Mouse (Mus musculus): Measurements from ENCODE around the gene Gm5767. TPM values are rescaled to one million over a fixed set of nuclear protein-coding genes. Genes with fewer than 3 reads are reported as not detected.

Gene Gm5767
- polyA plus RNA-seq, 1 experiment from 2014 or later: not detected

DNA sequence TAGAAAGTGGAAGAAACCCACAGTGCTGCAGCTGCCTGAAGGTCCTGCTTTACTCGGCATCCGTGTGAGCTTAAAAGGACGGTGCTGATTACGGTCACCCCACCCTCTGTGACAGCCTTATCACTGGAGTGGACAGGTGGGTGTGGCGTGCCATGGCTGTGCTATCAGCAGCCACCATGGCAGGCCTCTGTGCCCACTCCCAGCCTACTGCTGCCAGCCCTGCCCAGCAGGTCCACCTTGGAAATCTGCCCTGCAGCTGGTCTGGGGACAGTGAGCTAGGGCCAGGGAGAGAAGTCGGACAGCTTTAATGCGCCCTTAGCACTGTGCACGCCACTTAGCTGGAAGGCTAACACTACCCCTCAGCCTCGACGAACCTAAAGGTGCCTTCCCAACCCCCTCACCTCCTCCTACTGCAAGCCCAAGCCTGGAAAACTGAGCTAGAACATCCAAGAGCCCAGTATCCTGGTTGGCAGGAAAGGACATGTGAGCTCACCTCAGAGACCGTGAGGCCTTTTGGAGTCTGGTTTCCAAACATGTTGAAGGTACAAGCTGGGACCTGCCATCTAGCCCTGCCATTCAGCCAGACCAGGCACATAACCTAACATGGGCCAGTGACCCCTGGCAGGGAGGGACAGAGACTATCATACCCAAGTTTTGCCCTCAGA, 6.4 kb downstream of the Gm5767 start:
- no peaks in the 10 kb centered on the region for H3K27me3 ChIP-seq (replicated peaks; ENCODE audit: control insufficient read depth, insufficient read depth, low read length)
- WGBS: 88% methylated on average over 11 of the region's 11 CpGs
- H3K36me3 ChIP-seq (ENCODE audit: control insufficient read depth, insufficient read depth, low read length): peaks cover 24% of the 10 kb centered on the region
- peaks cover 6% of the 10 kb centered on the region; the same call in 1 of the 2 replicates for H3K4me1 ChIP-seq (ENCODE audit: control insufficient read depth, insufficient read depth, low read depth, low read length)
- H3K27ac ChIP-seq (ENCODE audit: low read depth, low read length): no peak overlapping the region
- no peak overlapping the region for H3K9ac ChIP-seq (ENCODE audit: low read depth, low read length)
- H3K4me3 ChIP-seq (ENCODE audit: low read length): no peak overlapping the region
- ATAC-seq: peak; percentile 24; the same call in 1 of the 2 replicates
- H3K4me2 ChIP-seq (ENCODE audit: low read length): no peak overlapping the region
- H3K9me3 ChIP-seq (ENCODE audit: control insufficient read depth, low read length): no peaks in the 10 kb centered on the region

DNA sequence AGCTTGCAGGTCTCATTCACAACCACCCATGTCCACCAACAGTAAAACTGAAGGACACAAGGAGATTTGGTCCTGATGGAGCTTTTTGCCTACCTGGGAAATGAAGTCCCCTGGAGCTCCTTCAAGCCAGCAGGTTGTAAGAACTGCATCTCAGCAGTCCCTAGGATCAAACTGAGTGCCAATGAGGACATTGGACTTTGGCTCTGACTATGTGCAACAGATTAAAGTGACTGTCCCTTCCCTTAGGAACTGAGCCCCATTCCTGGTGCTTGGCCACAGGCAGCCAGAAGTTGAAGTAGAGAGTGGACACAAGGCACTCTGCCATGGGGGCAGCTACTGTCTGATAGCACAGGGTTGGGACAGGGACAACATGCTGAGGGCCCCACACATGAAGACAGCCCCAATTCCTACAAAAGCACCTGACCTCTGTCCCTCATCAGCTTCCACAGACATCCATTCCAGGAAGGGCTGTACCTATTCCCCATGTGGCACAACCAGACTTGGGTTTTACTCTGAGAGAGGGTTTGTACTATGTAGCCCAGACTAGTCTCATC, 7.1 kb downstream of the Gm5767 start:
- no peaks in the 10 kb centered on the region for H3K27me3 ChIP-seq (replicated peaks; ENCODE audit: control insufficient read depth, insufficient read depth, low read length)
- no peak overlapping the region for H3K9ac ChIP-seq (ENCODE audit: low read depth, low read length)
- no peak overlapping the region for H3K4me2 ChIP-seq (ENCODE audit: low read length)
- H3K9me3 ChIP-seq (ENCODE audit: control insufficient read depth, low read length): no peaks in the 10 kb centered on the region
- peaks cover 28% of the 10 kb centered on the region for H3K36me3 ChIP-seq (ENCODE audit: control insufficient read depth, insufficient read depth, low read length)
- H3K4me3 ChIP-seq (ENCODE audit: low read length): no peak overlapping the region
- H3K27ac ChIP-seq (ENCODE audit: low read depth, low read length): no peak overlapping the region
- peaks cover 6% of the 10 kb centered on the region; the same call in 1 of the 2 replicates for H3K4me1 ChIP-seq (ENCODE audit: control insufficient read depth, insufficient read depth, low read depth, low read length)
- no peak for ATAC-seq

DNA sequence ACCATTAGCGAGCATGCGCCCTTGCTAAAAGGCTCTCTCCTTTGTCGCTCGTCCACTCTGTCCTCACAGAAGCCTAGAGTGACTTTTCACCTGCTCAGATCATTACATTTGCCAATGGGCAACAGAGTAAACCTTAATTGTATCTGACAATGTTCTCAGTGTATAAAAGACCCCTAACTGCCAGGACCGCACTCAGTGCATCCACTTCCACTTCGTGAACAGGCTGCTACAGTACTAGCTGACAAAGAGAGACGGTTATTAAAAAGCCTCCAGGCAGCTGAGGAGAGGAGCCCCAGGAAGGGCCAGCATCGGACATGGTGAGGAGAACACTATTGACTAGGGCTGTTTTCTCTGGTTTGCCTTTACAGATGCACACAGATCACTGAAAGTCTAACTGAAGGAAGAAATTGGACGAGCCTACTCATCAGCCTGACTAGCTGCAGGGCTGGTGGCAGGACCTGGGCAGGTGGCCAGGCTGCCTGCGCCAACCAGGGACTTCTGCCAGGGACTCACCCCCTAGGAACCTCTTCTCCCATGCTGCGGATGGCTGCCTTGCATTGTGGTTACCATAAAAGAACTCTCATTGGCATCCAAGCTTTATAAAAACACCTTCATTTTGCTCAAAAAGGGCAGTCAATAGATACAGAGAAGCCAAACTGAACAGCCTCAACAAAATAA, 9.5 kb downstream of the Gm5767 start:
- Histone ChIP-seq H3K9me3 (ENCODE audit: control insufficient read depth, low read length) (no peaks in the 10 kb centered on the region), H3K27me3 (replicated peaks; ENCODE audit: control insufficient read depth, insufficient read depth, low read length) (no peaks in the 10 kb centered on the region), H3K9ac (ENCODE audit: low read depth, low read length) (no peak overlapping the region), H3K4me2 (ENCODE audit: low read length) (no peak overlapping the region), H3K4me1 (ENCODE audit: control insufficient read depth, insufficient read depth, low read depth, low read length) (peaks cover 6% of the 10 kb centered on the region; the same call in 1 of the 2 replicates), H3K36me3 (ENCODE audit: control insufficient read depth, insufficient read depth, low read length) (peaks cover 42% of the 10 kb centered on the region), H3K27ac (ENCODE audit: low read depth, low read length) (peak overlapping the region; percentile 63; the same call in 1 of the 2 replicates), H3K4me3 (ENCODE audit: low read length) (no peak overlapping the region)
- peak; percentile 84 for ATAC-seq
- 63% methylated on average over 11 of the region's 11 CpGs for WGBS

DNA sequence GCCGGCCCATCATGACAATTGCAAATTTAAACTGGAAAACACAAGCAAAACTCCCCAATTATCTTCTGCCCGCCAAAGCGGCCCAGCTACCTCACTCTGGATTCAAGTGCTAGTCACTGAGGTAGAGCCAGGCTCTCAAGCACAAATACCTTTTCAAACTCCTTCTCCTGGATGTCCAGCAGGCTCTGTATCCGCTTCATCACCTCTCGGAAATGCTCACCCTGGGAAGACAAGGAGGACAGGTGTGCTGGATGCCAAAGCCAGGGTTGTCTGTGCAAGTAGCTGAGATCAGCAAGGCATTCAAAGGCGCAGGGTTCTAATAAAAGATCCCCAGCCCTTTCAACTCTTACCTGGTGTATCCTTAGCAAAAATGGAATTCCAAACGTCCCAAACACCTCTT, 10.6 kb downstream of the Gm5767 start:
- no peaks in the 10 kb centered on the region for H3K27me3 ChIP-seq (replicated peaks; ENCODE audit: control insufficient read depth, insufficient read depth, low read length)
- no peak for ATAC-seq
- 95% methylated on average over 7 of the region's 7 CpGs for WGBS
- H3K4me1 ChIP-seq (ENCODE audit: control insufficient read depth, insufficient read depth, low read depth, low read length): peaks cover 6% of the 10 kb centered on the region; the same call in 1 of the 2 replicates
- no peak overlapping the region for H3K4me2 ChIP-seq (ENCODE audit: low read length)
- H3K4me3 ChIP-seq (ENCODE audit: low read length): no peak overlapping the region
- H3K9me3 ChIP-seq (ENCODE audit: control insufficient read depth, low read length): no peaks in the 10 kb centered on the region
- H3K9ac ChIP-seq (ENCODE audit: low read depth, low read length): no peak overlapping the region
- H3K36me3 ChIP-seq (ENCODE audit: control insufficient read depth, insufficient read depth, low read length): peaks cover 45% of the 10 kb centered on the region
- no peak overlapping the region for H3K27ac ChIP-seq (ENCODE audit: low read depth, low read length)

DNA sequence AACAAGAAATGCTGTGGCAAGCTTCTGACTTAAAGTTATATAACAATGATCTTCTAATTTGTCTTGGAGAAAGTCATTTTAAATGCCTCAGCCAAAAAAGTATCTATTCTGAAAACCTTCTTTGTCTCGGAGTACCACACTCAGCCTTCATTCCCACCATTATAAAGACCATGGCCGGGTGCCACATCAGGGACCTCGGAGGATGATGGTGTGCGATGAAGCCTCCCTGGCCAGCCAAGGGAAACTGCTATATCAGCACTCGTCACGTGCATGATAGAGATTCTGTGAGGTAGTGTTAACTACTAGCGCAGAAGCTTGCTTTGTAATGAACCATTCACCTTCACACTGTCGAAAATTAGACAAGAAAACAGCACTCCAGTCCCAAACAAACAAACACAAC, 19.0 kb downstream of the Gm5767 start:
- H3K4me3 ChIP-seq (ENCODE audit: low read length): no peak overlapping the region
- no peak for ATAC-seq
- H3K27ac ChIP-seq (ENCODE audit: low read depth, low read length): no peak overlapping the region
- H3K27me3 ChIP-seq (replicated peaks; ENCODE audit: control insufficient read depth, insufficient read depth, low read length): no peaks in the 10 kb centered on the region
- no peak overlapping the region for H3K9ac ChIP-seq (ENCODE audit: low read depth, low read length)
- WGBS: 85% methylated on average over 8 of the region's 8 CpGs
- H3K4me2 ChIP-seq (ENCODE audit: low read length): no peak overlapping the region
- no peaks in the 10 kb centered on the region for H3K9me3 ChIP-seq (ENCODE audit: control insufficient read depth, low read length)
- no peaks in the 10 kb centered on the region for H3K4me1 ChIP-seq (ENCODE audit: control insufficient read depth, insufficient read depth, low read depth, low read length)
- H3K36me3 ChIP-seq (ENCODE audit: control insufficient read depth, insufficient read depth, low read length): peaks cover 62% of the 10 kb centered on the region

DNA sequence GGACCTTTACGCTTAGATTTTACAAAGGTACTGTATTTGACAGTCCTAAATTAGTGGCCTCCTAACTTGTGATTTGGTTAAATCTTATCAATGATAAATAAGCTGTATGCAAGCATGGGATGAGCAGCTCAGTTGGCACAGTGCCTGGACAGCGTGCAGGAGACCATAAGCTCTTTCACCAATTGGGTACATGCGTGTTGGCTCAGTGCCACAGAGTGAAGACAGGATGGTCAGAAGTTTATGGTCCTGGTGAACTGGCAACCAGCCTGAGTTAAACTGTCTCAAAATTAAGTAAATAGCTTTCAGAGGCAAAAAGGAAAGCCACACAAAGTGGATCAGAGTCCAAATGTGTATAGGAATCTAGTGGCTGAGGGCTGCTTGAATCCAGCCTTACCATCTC, 20.0 kb downstream of the Gm5767 start:
- ATAC-seq: no peak
- no peak overlapping the region for H3K9ac ChIP-seq (ENCODE audit: low read depth, low read length)
- no peak overlapping the region for H3K4me2 ChIP-seq (ENCODE audit: low read length)
- H3K36me3 ChIP-seq (ENCODE audit: control insufficient read depth, insufficient read depth, low read length): peaks cover 59% of the 10 kb centered on the region
- H3K4me3 ChIP-seq (ENCODE audit: low read length): no peak overlapping the region
- WGBS: 77% methylated on average over 3 of the region's 3 CpGs
- no peaks in the 10 kb centered on the region for H3K4me1 ChIP-seq (ENCODE audit: control insufficient read depth, insufficient read depth, low read depth, low read length)
- H3K27ac ChIP-seq (ENCODE audit: low read depth, low read length): no peak overlapping the region
- H3K27me3 ChIP-seq (replicated peaks; ENCODE audit: control insufficient read depth, insufficient read depth, low read length): no peaks in the 10 kb centered on the region
- H3K9me3 ChIP-seq (ENCODE audit: control insufficient read depth, low read length): no peaks in the 10 kb centered on the region

DNA sequence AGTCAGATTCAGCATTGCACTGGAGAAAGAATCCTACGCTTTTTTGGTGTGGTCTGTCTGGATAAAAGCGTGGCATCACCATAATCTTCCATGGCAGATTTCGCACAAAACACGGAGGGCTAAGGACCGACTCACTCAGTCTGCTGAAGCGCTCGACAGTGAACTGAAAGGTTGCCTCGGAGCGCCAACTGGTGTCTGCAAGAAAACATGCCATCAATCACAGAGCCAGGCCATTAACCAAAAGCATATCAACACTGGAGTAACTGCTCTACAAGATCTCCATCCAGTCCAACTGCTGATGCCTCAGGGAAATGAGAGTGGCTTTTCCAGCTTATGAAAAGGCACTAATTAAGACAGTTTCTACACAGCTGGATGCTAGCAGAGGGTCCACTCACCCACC, 31.4 kb downstream of the Gm5767 start:
- no peaks in the 10 kb centered on the region for H3K9me3 ChIP-seq (ENCODE audit: control insufficient read depth, low read length)
- no peak overlapping the region for H3K4me2 ChIP-seq (ENCODE audit: low read length)
- no peaks in the 10 kb centered on the region for H3K27me3 ChIP-seq (replicated peaks; ENCODE audit: control insufficient read depth, insufficient read depth, low read length)
- 61% methylated on average over 9 of the region's 9 CpGs for WGBS
- no peak overlapping the region for H3K9ac ChIP-seq (ENCODE audit: low read depth, low read length)
- no peak overlapping the region for H3K27ac ChIP-seq (ENCODE audit: low read depth, low read length)
- no peaks in the 10 kb centered on the region for H3K4me1 ChIP-seq (ENCODE audit: control insufficient read depth, insufficient read depth, low read depth, low read length)
- no peak overlapping the region for H3K4me3 ChIP-seq (ENCODE audit: low read length)
- ATAC-seq: no peak
- H3K36me3 ChIP-seq (ENCODE audit: control insufficient read depth, insufficient read depth, low read length): peaks cover 32% of the 10 kb centered on the region

DNA sequence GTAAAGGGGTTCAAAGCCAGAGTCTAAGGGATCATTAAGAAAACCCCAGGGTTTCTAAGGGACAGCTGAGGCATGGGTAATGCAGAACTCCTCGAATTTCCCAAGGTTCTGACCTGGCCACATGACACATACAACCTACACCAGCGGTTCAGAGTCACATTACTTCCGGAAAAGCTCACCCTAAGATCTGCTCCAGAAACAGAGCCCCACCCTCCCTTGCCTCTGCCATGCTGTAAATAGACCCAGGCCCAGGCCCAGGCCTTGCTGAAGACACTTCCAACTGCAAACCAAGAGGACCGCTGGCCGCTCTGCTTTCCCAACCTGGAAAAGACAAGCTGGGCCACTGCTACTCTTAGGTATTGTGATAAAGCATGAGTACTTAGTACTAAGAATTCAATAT, 34.3 kb downstream of the Gm5767 start:
- Histone ChIP-seq H3K4me2 (ENCODE audit: low read length) (no peak overlapping the region), H3K9me3 (ENCODE audit: control insufficient read depth, low read length) (no peaks in the 10 kb centered on the region), H3K27ac (ENCODE audit: low read depth, low read length) (no peak overlapping the region), H3K4me3 (ENCODE audit: low read length) (no peak overlapping the region), H3K9ac (ENCODE audit: low read depth, low read length) (no peak overlapping the region), H3K4me1 (ENCODE audit: control insufficient read depth, insufficient read depth, low read depth, low read length) (no peaks in the 10 kb centered on the region), H3K36me3 (ENCODE audit: control insufficient read depth, insufficient read depth, low read length) (peaks cover 23% of the 10 kb centered on the region), H3K27me3 (replicated peaks; ENCODE audit: control insufficient read depth, insufficient read depth, low read length) (no peaks in the 10 kb centered on the region)
- no peak for ATAC-seq
- WGBS: 91% methylated on average over 5 of the region's 5 CpGs

DNA sequence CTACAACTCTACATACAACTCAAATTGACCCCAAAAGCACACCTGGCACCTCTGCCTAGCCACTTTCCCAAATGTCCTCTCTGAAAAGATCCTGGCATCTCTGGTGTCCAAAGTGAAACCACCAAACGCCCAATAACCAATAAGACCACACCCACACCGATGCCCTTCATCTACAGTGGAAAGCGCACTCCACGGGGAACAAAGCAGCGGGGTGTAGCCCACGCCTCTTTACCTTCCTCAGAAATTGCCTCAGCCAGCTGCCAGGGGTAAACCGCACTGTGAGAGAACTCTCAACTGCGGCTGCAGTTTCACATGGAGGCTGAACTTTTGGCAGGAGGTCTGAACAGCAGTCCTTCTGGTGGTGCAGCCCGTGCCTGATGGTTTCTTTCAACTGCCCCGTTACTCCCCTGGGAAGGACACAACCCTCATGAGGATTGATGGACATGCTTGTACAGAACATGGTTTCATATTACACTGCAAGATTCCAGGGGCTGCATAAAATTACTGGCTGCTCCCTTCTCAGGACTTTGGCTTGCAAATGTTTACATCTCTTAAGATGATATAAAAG, 35.0 kb downstream of the Gm5767 start:
- ATAC-seq: no peak
- H3K27me3 ChIP-seq (replicated peaks; ENCODE audit: control insufficient read depth, insufficient read depth, low read length): no peaks in the 10 kb centered on the region
- H3K4me1 ChIP-seq (ENCODE audit: control insufficient read depth, insufficient read depth, low read depth, low read length): no peaks in the 10 kb centered on the region
- H3K9ac ChIP-seq (ENCODE audit: low read depth, low read length): no peak overlapping the region
- H3K27ac ChIP-seq (ENCODE audit: low read depth, low read length): no peak overlapping the region
- no peak overlapping the region for H3K4me2 ChIP-seq (ENCODE audit: low read length)
- H3K36me3 ChIP-seq (ENCODE audit: control insufficient read depth, insufficient read depth, low read length): peaks cover 16% of the 10 kb centered on the region
- no peak overlapping the region for H3K4me3 ChIP-seq (ENCODE audit: low read length)
- no peaks in the 10 kb centered on the region for H3K9me3 ChIP-seq (ENCODE audit: control insufficient read depth, low read length)
- WGBS: 68% methylated on average over 10 of the region's 10 CpGs

All from hindbrain, embryonic 16.5 days (tissue).